Mouse (Mus musculus) lung, postnatal 0 days (tissue): Measurements from ENCODE around the gene Ghrh.

Experiments used
- CTCF ChIP-seq: IDR thresholded peaks from 2 replicates; pipeline ENCODE4 v1.5.1; 2016; ENCODE audit warnings: antibody characterized with exemption, mild to moderate bottlenecking
- EP300 ChIP-seq: IDR thresholded peaks from 2 replicates; pipeline ENCODE4 v1.6.1; 2016; ENCODE audit warnings: antibody characterized with exemption, mild to moderate bottlenecking, control low read depth

- TF ChIP-seq CTCF (no peak), EP300 (no peak)
Measured at GRCm38 (mm10) chr2:157316358-157316933, 30.9 kb downstream of the Ghrh start.
